Mouse (Mus musculus): Measurements from ENCODE around the gene Nfkbia.

The Nfkbia gene

GRCm38 (mm10) chr12:55442861-55443850 lies 49.3 kb downstream of the Nfkbia start:
- peak; percentile 93 for DNase-seq (ENCODE audit: low read depth)

- DNase-seq (ENCODE audit: low read depth), result no peak
Observed at GRCm38 (mm10) chr12:55442245-55442644, 50.2 kb downstream of the Nfkbia start.

- no peak for DNase-seq (ENCODE audit: low read depth)
Observed at GRCm38 (mm10) chr12:55440416-55440815, 52.0 kb downstream of the Nfkbia start.
